Mouse (Mus musculus): ENCODE measurements around the gene Gamt. TPM values are rescaled to one million over a fixed set of nuclear protein-coding genes. Genes with fewer than 3 reads are reported as not detected.

Gene Gamt
- polyA plus RNA-seq, 2 experiments, result 74.1 to 90.8 TPM

- H3K36me3 ChIP-seq (ENCODE audit: control insufficient read depth, insufficient read depth, low read length), result no peaks in the 10 kb centered on the region
- no peak overlapping the region for H3K4me3 ChIP-seq (replicated peaks; ENCODE audit: low read length)
- ATAC-seq (ENCODE audit: low FRiP score, low read depth), result no peak
- no peak overlapping the region for H3K27ac ChIP-seq (replicated peaks; ENCODE audit: low read depth, low read length)
- no peaks in the 10 kb centered on the region for H3K27me3 ChIP-seq (ENCODE audit: control insufficient read depth, insufficient read depth, low read length)
- no peak overlapping the region for H3K4me2 ChIP-seq (replicated peaks; ENCODE audit: low read depth, low read length, severe bottlenecking)
- H3K4me1 ChIP-seq (ENCODE audit: control insufficient read depth, insufficient read depth, low read length), result no peaks in the 10 kb centered on the region
- 14% methylated on average over 24 of the region's 24 CpGs for WGBS
- no peak for DNase-seq (ENCODE audit: low spot score)
- no peak for TF ChIP-seq POLR2A (IDR thresholded peaks at IDR 0.05; ENCODE audit: borderline replicate concordance, extremely low read depth, insufficient read depth, insufficient read length)
- H3K9ac ChIP-seq (ENCODE audit: low read depth, low read length, severe bottlenecking), result 0 out of 2 replicates have a peak overlapping the region, but pooled peaks have one; percentile 0
- no peaks in the 10 kb centered on the region for H3K9me3 ChIP-seq (ENCODE audit: control insufficient read depth, low read length)
Measured at GRCm38 (mm10) chr10:80208841-80209371, 51.9 kb downstream of the Gamt start.

GRCm38 (mm10) chr10:80208248-80208647, 52.6 kb downstream of the Gamt start:
- Histone ChIP-seq H3K36me3 (ENCODE audit: control insufficient read depth, insufficient read depth, low read length) (no peaks in the 10 kb centered on the region), H3K27ac (replicated peaks; ENCODE audit: low read depth, low read length) (no peak overlapping the region), H3K9me3 (ENCODE audit: control insufficient read depth, low read length) (no peaks in the 10 kb centered on the region), H3K4me1 (ENCODE audit: control insufficient read depth, insufficient read depth, low read length) (no peaks in the 10 kb centered on the region), H3K27me3 (ENCODE audit: control insufficient read depth, insufficient read depth, low read length) (no peaks in the 10 kb centered on the region), H3K9ac (ENCODE audit: low read depth, low read length, severe bottlenecking) (0 out of 2 replicates have a peak overlapping the region, but pooled peaks have one; percentile 0), H3K4me3 (replicated peaks; ENCODE audit: low read length) (no peak overlapping the region), H3K4me2 (replicated peaks; ENCODE audit: low read depth, low read length, severe bottlenecking) (no peak overlapping the region)
- DNase-seq (ENCODE audit: low spot score) (no peak), ATAC-seq (ENCODE audit: low FRiP score, low read depth) (no peak)
- 78% methylated on average over 4 of the region's 4 CpGs for WGBS
- TF ChIP-seq POLR2A (IDR thresholded peaks at IDR 0.05; ENCODE audit: borderline replicate concordance, extremely low read depth, insufficient read depth, insufficient read length), result no peak

Small RNA genes lying within 50 kb of the gene (microRNA-seq; reads per million reads assigned to microRNA genes)
- not detected for gene Mir6911

Other genes starting within 250 kb of the Gamt start
- 12.8 and 14.4 TPM in 2 replicates for gene Arhgap45, start 244.4 kb downstream of the Gamt start, polyA plus RNA-seq (2012; rRNA removed)
- gene Arhgap45, start 244.4 kb downstream of the Gamt start, polyA plus RNA-seq (2014; fragmentation: Nextera tagmentation; extraction: Ambion mirVana), result 3.4 and 5.7 TPM in 2 replicates
- 287 and 350 TPM in 2 replicates for gene Polr2e, start 221.2 kb downstream of the Gamt start, polyA plus RNA-seq (2012; rRNA removed)
- 247 and 248 TPM in 2 replicates for gene Polr2e, start 221.2 kb downstream of the Gamt start, polyA plus RNA-seq (2014; fragmentation: Nextera tagmentation; extraction: Ambion mirVana)
- gene Gpx4, start 213.8 kb downstream of the Gamt start, polyA plus RNA-seq (2012; rRNA removed), result 372 and 379 TPM in 2 replicates
- 466 and 493 TPM in 2 replicates for gene Gpx4, start 213.8 kb downstream of the Gamt start, polyA plus RNA-seq (2014; fragmentation: Nextera tagmentation; extraction: Ambion mirVana)
- 24.9 and 29.5 TPM in 2 replicates for gene Sbno2, start 155.4 kb downstream of the Gamt start, polyA plus RNA-seq (2012; rRNA removed)
- 15.3 and 16.8 TPM in 2 replicates for gene Sbno2, start 155.4 kb downstream of the Gamt start, polyA plus RNA-seq (2014; fragmentation: Nextera tagmentation; extraction: Ambion mirVana)
- 133 and 147 TPM in 2 replicates for gene Stk11, start 145.2 kb downstream of the Gamt start, polyA plus RNA-seq (2012; rRNA removed)
- 30.1 and 32.4 TPM in 2 replicates for gene Stk11, start 145.2 kb downstream of the Gamt start, polyA plus RNA-seq (2014; fragmentation: Nextera tagmentation; extraction: Ambion mirVana)
- gene Atp5d, start 122.4 kb downstream of the Gamt start, polyA plus RNA-seq (2012; rRNA removed), result 449 and 577 TPM in 2 replicates
- gene Atp5d, start 122.4 kb downstream of the Gamt start, polyA plus RNA-seq (2014; fragmentation: Nextera tagmentation; extraction: Ambion mirVana), result 477 TPM in 2 replicates
- gene Cbarp, start 120.2 kb downstream of the Gamt start, polyA plus RNA-seq (2012; rRNA removed), result 28.9 and 36.0 TPM in 2 replicates
- gene Cbarp, start 120.2 kb downstream of the Gamt start, polyA plus RNA-seq (2014; fragmentation: Nextera tagmentation; extraction: Ambion mirVana), result 7.5 and 9.3 TPM in 2 replicates
- 108 and 161 TPM in 2 replicates for gene Midn, start 112.7 kb downstream of the Gamt start, polyA plus RNA-seq (2012; rRNA removed)
- gene Midn, start 112.7 kb downstream of the Gamt start, polyA plus RNA-seq (2014; fragmentation: Nextera tagmentation; extraction: Ambion mirVana), result 33.4 and 39.6 TPM in 2 replicates
- 286 and 289 TPM in 2 replicates for gene Cirbp, start 95.0 kb downstream of the Gamt start, polyA plus RNA-seq (2012; rRNA removed)
- 101 and 106 TPM in 2 replicates for gene Cirbp, start 95.0 kb downstream of the Gamt start, polyA plus RNA-seq (2014; fragmentation: Nextera tagmentation; extraction: Ambion mirVana)
- 10.9 and 15.5 TPM in 2 replicates for gene 1600002K03Rik, start 88.1 kb downstream of the Gamt start, polyA plus RNA-seq (2012; rRNA removed)
- 8.5 and 12.8 TPM in 2 replicates for gene 1600002K03Rik, start 88.1 kb downstream of the Gamt start, polyA plus RNA-seq (2014; fragmentation: Nextera tagmentation; extraction: Ambion mirVana)
- gene Efna2, start 81.5 kb downstream of the Gamt start, polyA plus RNA-seq (2012; rRNA removed), result 41.7 and 67.7 TPM in 2 replicates
- gene Efna2, start 81.5 kb downstream of the Gamt start, polyA plus RNA-seq (2014; fragmentation: Nextera tagmentation; extraction: Ambion mirVana), result 31.5 and 38.6 TPM in 2 replicates
- 91.5 and 93.4 TPM in 2 replicates for gene Mum1, start 34.6 kb downstream of the Gamt start, polyA plus RNA-seq (2012; rRNA removed)
- 50.1 and 57.3 TPM in 2 replicates for gene Mum1, start 34.6 kb downstream of the Gamt start, polyA plus RNA-seq (2014; fragmentation: Nextera tagmentation; extraction: Ambion mirVana)
- gene Ndufs7, start 11.9 kb downstream of the Gamt start, polyA plus RNA-seq (2012; rRNA removed), result 338 and 449 TPM in 2 replicates
- gene Ndufs7, start 11.9 kb downstream of the Gamt start, polyA plus RNA-seq (2014; fragmentation: Nextera tagmentation; extraction: Ambion mirVana), result 349 and 366 TPM in 2 replicates
- gene Dazap1, start 474 bp upstream of the Gamt start, polyA plus RNA-seq (2012; rRNA removed), result 243 and 272 TPM in 2 replicates
- 46.1 and 50.7 TPM in 2 replicates for gene Dazap1, start 474 bp upstream of the Gamt start, polyA plus RNA-seq (2014; fragmentation: Nextera tagmentation; extraction: Ambion mirVana)
- gene Rps15, start 31.4 kb upstream of the Gamt start, polyA plus RNA-seq (2012; rRNA removed), result 3,060 and 3,829 TPM in 2 replicates
- 1,091 and 1,173 TPM in 2 replicates for gene Rps15, start 31.4 kb upstream of the Gamt start, polyA plus RNA-seq (2014; fragmentation: Nextera tagmentation; extraction: Ambion mirVana)
- gene Apc2, start 35.0 kb upstream of the Gamt start, polyA plus RNA-seq (2012; rRNA removed), result 2.5 and 3.3 TPM in 2 replicates
- 1.5 and 1.8 TPM in 2 replicates for gene Apc2, start 35.0 kb upstream of the Gamt start, polyA plus RNA-seq (2014; fragmentation: Nextera tagmentation; extraction: Ambion mirVana)
- gene 2310011J03Rik, start 59.5 kb upstream of the Gamt start, polyA plus RNA-seq (2012; rRNA removed), result 45.1 and 46.7 TPM in 2 replicates
- 45.1 and 46.1 TPM in 2 replicates for gene 2310011J03Rik, start 59.5 kb upstream of the Gamt start, polyA plus RNA-seq (2014; fragmentation: Nextera tagmentation; extraction: Ambion mirVana)
- 7.8 and 10.7 TPM in 2 replicates for gene Pcsk4, start 68.5 kb upstream of the Gamt start, polyA plus RNA-seq (2012; rRNA removed)
- gene Pcsk4, start 68.5 kb upstream of the Gamt start, polyA plus RNA-seq (2014; fragmentation: Nextera tagmentation; extraction: Ambion mirVana), result 4.2 and 5.9 TPM in 2 replicates
- 3.9 TPM in 2 replicates for gene Reep6, start 68.9 kb upstream of the Gamt start, polyA plus RNA-seq (2012; rRNA removed)
- gene Reep6, start 68.9 kb upstream of the Gamt start, polyA plus RNA-seq (2014; fragmentation: Nextera tagmentation; extraction: Ambion mirVana), result 9.9 and 10.5 TPM in 2 replicates
- gene Adamtsl5, start 87.4 kb upstream of the Gamt start, polyA plus RNA-seq (2012; rRNA removed), result 16.5 and 21.9 TPM in 2 replicates
- gene Adamtsl5, start 87.4 kb upstream of the Gamt start, polyA plus RNA-seq (2014; fragmentation: Nextera tagmentation; extraction: Ambion mirVana), result 6.5 and 6.7 TPM in 2 replicates
- 1.8 and 1.9 TPM in 2 replicates for gene Plk5, start 95.4 kb upstream of the Gamt start, polyA plus RNA-seq (2012; rRNA removed)
- 0.48 and 0.88 TPM in 2 replicates for gene Plk5, start 95.4 kb upstream of the Gamt start, polyA plus RNA-seq (2014; fragmentation: Nextera tagmentation; extraction: Ambion mirVana)
- gene Mex3d, start 126.6 kb upstream of the Gamt start, polyA plus RNA-seq (2012; rRNA removed), result 44.0 and 60.0 TPM in 2 replicates
- 8.2 and 9.0 TPM in 2 replicates for gene Mex3d, start 126.6 kb upstream of the Gamt start, polyA plus RNA-seq (2014; fragmentation: Nextera tagmentation; extraction: Ambion mirVana)
- gene Mbd3, start 138.5 kb upstream of the Gamt start, polyA plus RNA-seq (2012; rRNA removed), result 267 and 270 TPM in 2 replicates
- 196 and 214 TPM in 2 replicates for gene Mbd3, start 138.5 kb upstream of the Gamt start, polyA plus RNA-seq (2014; fragmentation: Nextera tagmentation; extraction: Ambion mirVana)
- gene Uqcr11, start 145.8 kb upstream of the Gamt start, polyA plus RNA-seq (2012; rRNA removed), result 572 and 718 TPM in 2 replicates
- 617 and 707 TPM in 2 replicates for gene Uqcr11, start 145.8 kb upstream of the Gamt start, polyA plus RNA-seq (2014; fragmentation: Nextera tagmentation; extraction: Ambion mirVana)
- 191 and 260 TPM in 2 replicates for gene Tcf3, start 172.6 kb upstream of the Gamt start, polyA plus RNA-seq (2012; rRNA removed)
- 129 and 147 TPM in 2 replicates for gene Tcf3, start 172.6 kb upstream of the Gamt start, polyA plus RNA-seq (2014; fragmentation: Nextera tagmentation; extraction: Ambion mirVana)
- 0.01 TPM in 2 replicates for gene Onecut3, start 233.8 kb upstream of the Gamt start, polyA plus RNA-seq (2012; rRNA removed)
- not detected in 2 replicates for gene Onecut3, start 233.8 kb upstream of the Gamt start, polyA plus RNA-seq (2014; fragmentation: Nextera tagmentation; extraction: Ambion mirVana)

Measured in limb, embryonic 14.5 days (tissue).